Mouse (Mus musculus): ENCODE measurements around the gene Fam169b.

DNA sequence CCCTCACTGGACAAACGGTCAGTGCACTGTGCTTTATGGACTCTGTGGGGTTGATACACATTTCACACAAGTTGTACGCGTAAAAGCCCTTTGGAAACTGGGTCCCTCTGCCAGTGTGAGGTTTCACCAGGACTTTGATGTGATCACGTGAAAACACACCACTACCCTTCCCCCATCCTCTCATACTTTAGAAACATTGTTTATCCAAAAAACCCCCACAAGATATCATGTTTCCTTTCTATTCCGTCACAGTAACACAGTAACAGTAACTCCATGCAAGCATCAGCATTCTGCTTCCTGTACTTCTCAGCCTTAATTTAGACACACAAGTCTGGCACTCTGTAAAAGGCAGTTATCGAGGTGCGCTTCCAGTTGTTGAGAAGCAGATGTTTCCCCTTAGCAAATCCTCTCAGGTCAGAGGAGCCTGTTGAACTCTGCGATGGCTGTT is 12.2 kb downstream of the Fam169b start:
- TF ChIP-seq CTCF (IDR thresholded peaks at IDR 0.05; ENCODE audit: low read depth) (no peak), EP300 (IDR thresholded peaks at IDR 0.05; ENCODE audit: low read depth) (no peak)

Data from heart, postnatal 0 days (tissue).